Mouse (Mus musculus) left cerebral cortex, adult 9 months (tissue): ENCODE measurements around the gene Gm2663.
"Not testable (repeated sequence)": the region's sequence is repeated elsewhere in the genome, so short reads cannot be mapped to it uniquely, and the experiment has no call there.

Source experiments
- DNase-seq, 2 experiments: peaks; one replicate each; pipeline ENCODE4 v3.0.0; 2022; ENCODE audit warnings: low spot score in 2 of 2

The Gm2663 gene

DNA sequence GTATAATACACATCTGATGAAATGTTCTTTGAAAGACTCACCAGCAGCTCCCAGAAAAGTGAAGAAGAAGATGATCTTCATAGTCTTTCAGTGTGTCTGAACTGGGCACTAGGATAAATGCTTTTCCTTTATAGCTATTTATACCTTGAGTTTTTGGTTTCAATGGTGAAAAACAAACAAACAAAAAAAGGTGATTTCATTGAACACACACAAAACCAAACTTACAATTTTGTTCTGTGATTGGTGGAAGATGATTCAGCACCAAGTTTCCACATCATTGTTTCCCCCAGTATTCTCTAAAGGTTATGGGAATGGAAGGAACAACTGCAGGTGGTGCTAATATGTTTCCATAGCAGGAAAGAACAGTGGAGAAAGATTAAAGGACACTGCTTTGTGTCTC lies at the start of gene Gm2663:
Gene Gm2663, minus strand, starts transcription at position 101 of the 400 bp plus-strand sequence.
- not testable (repeated sequence) for DNase-seq

DNA sequence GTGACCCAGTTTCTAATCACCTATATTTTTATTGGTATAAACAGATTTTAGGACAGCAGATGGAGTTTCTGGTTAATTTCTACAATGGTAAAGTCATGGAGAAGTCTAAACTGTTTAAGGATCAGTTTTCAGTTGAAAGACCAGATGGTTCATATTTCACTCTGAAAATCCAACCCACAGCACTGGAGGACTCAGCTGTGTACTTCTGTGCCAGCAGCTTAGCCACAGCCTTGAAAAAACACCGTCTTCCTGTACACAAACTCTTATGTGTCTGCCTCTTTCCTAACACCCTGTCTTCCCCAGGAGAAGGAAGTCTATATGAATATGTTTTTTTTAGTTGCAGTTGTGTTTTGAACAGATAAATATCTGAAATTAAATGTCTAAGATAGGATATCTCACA lies 49.3 kb upstream of the Gm2663 start:
- peak; percentile 6 to 24 for DNase-seq

DNA sequence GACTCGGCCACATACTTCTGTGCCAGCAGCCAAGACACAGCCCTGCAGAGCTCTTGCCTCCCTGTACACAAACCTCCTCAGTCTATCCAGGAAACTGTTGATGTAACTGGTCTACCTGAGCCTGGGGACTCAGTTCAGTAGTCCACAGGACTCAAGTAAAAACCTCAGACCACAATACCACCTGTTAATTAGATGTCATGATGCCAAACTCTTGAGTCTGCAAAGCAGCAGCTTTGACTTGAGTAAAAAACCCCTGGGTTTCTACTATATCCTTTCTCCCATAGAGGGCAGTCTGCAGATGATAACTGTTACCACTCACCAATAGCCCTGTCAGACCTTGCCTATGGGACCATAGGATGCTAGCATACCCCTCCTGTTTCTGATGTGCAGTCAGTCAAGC lies 48.7 kb upstream of the Gm2663 start:
- no peak for DNase-seq

- DNase-seq, result no peak
Measured at GRCm38 (mm10) chr6:41047202-41047601, 47.9 kb upstream of the Gm2663 start.

- DNase-seq, result no peak
Measured at GRCm38 (mm10) chr6:41046553-41046952, 47.3 kb upstream of the Gm2663 start.

DNA sequence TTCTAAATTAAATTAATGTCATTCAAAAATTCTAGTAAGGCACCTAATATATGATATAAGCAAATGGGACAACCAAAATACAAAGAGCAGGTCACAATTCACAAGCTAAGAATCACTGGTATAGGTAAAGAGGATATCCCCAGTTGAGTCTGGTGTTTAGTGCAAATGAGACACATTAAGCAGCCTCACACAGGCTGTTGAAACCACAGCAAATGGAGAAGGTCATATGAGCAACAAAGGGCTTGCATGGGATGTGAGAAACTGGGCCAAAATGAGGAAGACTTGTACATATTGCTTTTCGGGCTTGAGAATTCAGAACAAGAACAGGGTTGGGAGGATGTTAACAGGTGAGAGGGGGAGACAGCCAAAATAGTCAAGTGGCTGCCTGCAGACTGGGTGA lies 45.5 kb upstream of the Gm2663 start:
- DNase-seq, result no peak

GRCm38 (mm10) chr6:41044314-41044713 lies 45.0 kb upstream of the Gm2663 start:
- DNase-seq, result no peak

DNA sequence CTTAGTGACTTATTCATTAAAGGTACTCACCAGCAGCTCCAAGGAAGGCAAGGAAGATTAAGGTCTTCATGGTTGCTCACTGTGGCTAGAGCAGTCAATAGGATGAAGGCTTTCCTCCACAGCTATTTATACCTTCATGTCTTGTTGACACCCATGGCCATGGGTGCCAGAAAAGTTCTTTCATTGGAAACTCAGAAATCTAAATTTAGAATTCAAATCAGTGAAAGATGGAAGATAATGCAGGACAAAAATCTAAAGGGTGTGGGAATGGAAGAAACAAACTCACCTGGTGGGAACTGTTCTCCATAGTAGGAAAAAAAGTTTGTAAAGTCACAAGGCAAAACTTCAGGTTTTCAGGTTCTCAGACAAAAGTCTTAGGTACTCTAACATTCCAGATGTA lies 36.1 kb upstream of the Gm2663 start, which contains the start of gene 2210010C04Rik:
Gene 2210010C04Rik, minus strand, starts transcription at position 101 of the 400 bp plus-strand sequence.
- DNase-seq, result no peak

DNA sequence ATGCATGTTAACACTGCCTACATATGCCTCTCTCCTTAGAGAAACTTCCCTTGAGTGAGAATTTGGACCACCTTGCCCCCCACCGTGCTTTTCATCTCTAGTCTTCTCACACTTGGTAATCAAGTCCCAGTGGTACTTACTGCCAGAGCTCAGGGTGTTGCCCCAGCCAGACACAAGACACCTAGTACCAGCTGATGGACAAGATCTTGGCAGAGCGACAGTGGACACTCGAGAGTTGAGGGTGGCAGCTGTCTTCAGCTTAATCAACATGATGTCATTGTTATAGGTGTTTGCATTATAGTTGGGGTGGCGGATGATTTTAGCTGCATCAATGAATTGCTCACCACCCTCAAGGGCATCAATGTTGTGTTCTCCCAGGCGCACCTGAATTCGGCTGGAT lies 33.5 kb upstream of the Gm2663 start:
- DNase-seq, result no peak

GRCm38 (mm10) chr6:41032231-41032630 lies 33.0 kb upstream of the Gm2663 start:
- peak in 1 of 2 experiments; percentile 3 for DNase-seq

DNA sequence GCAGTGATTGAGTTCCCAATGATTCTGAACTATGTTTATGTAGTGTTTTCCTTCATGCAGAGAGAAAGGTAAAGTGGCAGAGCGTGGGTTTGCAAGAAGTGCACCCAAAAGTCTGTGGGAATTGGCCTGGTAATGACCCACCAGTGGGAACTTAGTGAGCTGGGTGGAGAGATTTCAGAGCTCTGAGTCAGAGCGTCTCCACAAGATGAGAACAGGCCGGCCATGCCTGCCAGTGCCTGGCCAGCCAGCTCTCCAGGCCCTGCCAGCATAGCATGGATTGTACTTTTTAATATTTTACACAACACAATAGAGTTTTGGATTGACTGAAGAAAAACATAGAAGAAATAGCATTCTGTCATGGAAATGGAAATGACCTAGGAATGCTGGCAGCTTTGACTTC lies 31.5 kb upstream of the Gm2663 start:
- no peak for DNase-seq

- no peak for DNase-seq
Measured at GRCm38 (mm10) chr6:41027053-41027452, 27.8 kb upstream of the Gm2663 start.

DNA sequence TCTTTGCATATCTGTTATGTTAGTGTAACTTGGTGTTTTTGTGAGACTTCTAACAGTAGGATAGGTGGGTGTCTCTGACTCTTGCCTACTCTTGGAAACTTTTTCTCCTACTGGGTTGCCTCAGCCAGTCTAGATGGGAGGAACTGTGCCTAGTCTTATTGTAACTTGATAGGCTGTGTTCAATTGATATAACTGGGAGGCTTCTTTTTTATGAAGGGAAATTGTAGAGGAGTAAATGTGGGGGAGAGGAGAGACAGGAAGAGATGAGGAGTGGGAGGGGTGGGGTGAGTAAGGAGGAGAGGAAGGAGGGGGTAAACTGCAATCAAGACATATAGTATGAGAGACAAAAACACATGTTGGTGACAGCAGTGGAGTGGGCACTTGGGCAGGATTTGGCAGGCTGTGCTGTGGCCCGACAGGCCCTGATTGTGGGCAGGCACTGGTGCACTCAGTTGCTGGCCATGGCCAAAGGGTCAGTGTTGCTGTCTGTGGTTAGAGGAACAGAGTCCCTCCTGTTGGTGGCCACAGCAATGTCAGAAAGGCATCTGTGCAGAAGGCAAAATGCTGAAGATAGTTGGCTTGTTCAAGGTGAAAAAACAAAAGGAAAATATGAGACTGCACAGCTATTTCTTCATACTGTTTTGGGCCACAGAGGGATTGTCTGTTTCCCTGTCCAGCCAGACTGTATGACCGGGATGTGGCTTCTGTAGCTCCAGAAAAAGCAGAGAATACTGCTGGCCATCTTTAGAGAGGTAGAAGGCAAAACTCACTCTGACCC lies 26.8 kb upstream of the Gm2663 start:
- DNase-seq, result no peak

DNA sequence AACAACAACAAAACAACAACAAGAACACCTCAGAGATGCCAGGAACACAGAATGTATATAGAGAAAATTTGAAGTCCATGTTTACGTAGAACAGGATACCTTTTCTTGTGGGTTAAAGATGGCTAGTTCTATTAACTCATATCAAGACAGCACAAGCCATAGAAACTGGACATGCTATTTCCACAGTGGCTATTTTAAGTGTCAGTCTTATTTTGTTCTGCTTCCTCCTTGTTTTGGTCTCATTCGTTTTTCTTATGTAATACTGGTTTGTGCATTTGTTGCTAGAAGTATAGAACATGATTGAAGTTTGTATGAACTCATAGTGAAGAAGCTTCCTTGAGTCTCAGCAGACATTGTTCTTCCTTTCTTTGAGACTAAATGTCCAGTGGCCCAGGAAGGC lies 19.9 kb upstream of the Gm2663 start:
- no peak for DNase-seq

GRCm38 (mm10) chr6:41018629-41019028 lies 19.4 kb upstream of the Gm2663 start:
- no peak for DNase-seq

DNA sequence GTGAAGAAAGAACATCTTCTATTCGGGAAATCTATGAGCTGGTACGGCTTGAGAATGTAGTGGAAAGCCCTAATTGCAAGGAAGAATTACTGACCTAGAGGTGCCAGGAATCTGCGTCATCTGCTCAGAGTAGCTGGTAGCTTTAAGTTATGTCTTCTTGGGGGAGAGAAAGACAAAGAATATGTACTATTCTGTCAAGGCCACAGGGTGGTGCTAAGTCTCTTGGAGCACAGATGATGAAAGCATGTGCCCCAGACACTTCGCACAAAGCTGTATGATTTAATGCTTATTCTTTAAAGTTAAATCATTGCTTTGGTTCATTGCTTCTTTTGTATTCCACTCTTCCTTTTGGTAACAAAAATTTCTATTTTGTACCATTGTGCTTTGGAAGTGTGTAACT lies 15.8 kb upstream of the Gm2663 start:
- DNase-seq, result no peak

DNA sequence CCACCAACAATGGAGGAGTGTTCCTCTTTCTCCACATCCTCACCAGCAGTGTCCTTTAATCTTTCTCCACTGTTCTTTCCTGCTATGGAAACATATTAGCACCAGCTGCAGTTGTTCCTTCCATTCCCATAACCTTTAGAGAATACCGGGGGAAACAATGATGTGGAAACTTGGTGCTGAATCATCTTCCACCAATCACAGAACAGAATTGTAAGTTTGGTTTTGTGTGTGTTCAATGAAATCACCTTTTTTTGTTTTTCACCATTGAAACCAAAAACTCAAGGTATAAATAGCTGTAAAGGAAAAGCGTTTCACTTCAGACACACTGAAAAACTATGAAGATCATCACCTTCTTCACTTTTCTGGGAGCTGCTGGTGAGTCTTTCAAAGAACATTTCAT lies 34.8 kb downstream of the Gm2663 start, which contains the start of gene 1810009J06Rik:
Gene 1810009J06Rik, plus strand, starts transcription at position 301 of the 400 bp plus-strand sequence.
- not testable (repeated sequence) for DNase-seq

DNA sequence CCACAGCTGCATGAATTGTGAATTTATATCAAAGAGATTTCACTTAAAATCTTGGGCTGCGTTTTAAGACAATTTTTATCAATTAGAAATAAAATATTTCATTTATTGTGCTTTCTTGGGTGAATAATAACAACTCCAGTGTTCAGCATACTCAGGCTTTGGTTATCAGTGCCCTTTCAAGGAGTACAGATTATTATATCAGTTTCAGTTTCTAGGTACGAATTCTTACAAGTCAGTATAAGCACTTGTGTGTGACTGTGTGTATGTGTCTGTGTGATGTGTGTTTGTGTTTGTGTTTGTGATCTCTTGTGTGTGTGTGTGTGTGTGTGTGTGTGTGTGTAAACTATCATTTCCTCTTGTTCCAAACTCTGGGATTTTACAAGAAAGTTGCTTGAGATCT lies 45.6 kb downstream of the Gm2663 start:
- DNase-seq, result no peak

GRCm38 (mm10) chr6:40951770-40952169 lies 47.5 kb downstream of the Gm2663 start, which contains the start of gene Gm4744:
Gm4744 (minus strand) TSS chr6:40951870.
- no peak for DNase-seq
